Mouse (Mus musculus): ENCODE results near the gene Tbl3. TPM values are rescaled to one million over a fixed set of nuclear protein-coding genes. Genes with fewer than 3 reads are reported as not detected.
A peak's percentile ranks its signal among the peaks of the same experiment; 100 is the strongest.
"Not testable (repeated sequence)": the region's sequence is repeated elsewhere in the genome, so short reads cannot be mapped to it uniquely, and the experiment has no call there.

Tbl3 gene
- polyA plus RNA-seq, 1 experiment from 2014 or later: 21.5 TPM

GRCm38 (mm10) chr17:24669545-24670245, 37.8 kb downstream of the Tbl3 start, which contains the start of gene Zfp598:
Gene Zfp598 (plus strand): TSS chr17:24669687.
- Histone ChIP-seq H3K4me2 (ENCODE audit: low read depth, low read length) (peak within 1 kb of the TSS; percentile 98), H3K27me3 (ENCODE audit: insufficient read depth, low read length) (no peaks in the 10 kb centered on the region), H3K36me3 (replicated peaks; ENCODE audit: insufficient read depth, low read length) (no peaks in the 10 kb centered on the region), H3K9me3 (ENCODE audit: low read length) (no peaks in the 10 kb centered on the region), H3K27ac (ENCODE audit: low read depth) (peak within 1 kb of the TSS; percentile 95), H3K9ac (replicated peaks) (peak within 1 kb of the TSS; percentile 99), H3K4me3 (ENCODE audit: low read depth, low read length) (peak within 1 kb of the TSS; percentile 100), H3K4me1 (ENCODE audit: insufficient read depth) (peaks cover 40% of the 10 kb centered on the region)
- WGBS (ENCODE audit: insufficient replicate concordance): 0% methylated on average over 52 of the region's 80 CpGs
- ATAC-seq: peak; percentile 93
- peak; percentile 97 for DNase-seq
- TF ChIP-seq EP300 (IDR thresholded peaks at IDR 0.05; ENCODE audit: low read depth) (no peak), CTCF (IDR thresholded peaks at IDR 0.05; ENCODE audit: low read depth) (peak; percentile 47)

GRCm38 (mm10) chr17:24669214-24669544, 38.3 kb downstream of the Tbl3 start:
- 6% methylated on average over 15 of the region's 15 CpGs for WGBS (ENCODE audit: insufficient replicate concordance)

DNA sequence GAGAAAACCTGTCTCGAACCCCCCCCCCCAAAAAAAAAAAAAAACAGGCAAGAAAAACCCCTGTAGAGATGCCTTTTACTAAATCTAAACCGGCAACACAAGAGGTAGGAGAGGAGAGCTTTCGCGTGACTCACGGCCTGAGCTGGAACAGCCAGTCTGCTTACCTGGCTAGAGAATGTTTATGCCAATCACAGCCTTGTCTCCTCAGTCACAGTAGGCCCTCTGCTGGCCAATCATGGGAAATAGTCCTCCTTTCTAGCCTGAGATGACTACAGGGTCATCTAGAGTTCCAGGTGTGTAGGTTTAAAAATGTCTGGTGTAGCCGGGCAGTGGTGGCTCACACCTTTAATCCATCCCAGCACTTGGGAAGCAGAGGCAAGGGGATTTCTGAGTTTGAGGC, 40.0 kb downstream of the Tbl3 start:
- Histone ChIP-seq H3K4me3 (ENCODE audit: low read depth, low read length) (no peak overlapping the region), H3K27ac (ENCODE audit: low read depth) (no peak overlapping the region), H3K4me1 (ENCODE audit: insufficient read depth) (peaks cover 30% of the 10 kb centered on the region), H3K27me3 (ENCODE audit: insufficient read depth, low read length) (no peaks in the 10 kb centered on the region), H3K4me2 (ENCODE audit: low read depth, low read length) (no peak overlapping the region), H3K9me3 (ENCODE audit: low read length) (no peaks in the 10 kb centered on the region), H3K9ac (replicated peaks) (no peak overlapping the region), H3K36me3 (replicated peaks; ENCODE audit: insufficient read depth, low read length) (no peaks in the 10 kb centered on the region)
- ATAC-seq: 0 out of 2 replicates have a peak, but pooled peaks have one; percentile 4
- TF ChIP-seq CTCF (IDR thresholded peaks at IDR 0.05; ENCODE audit: low read depth) (peak; percentile 85), EP300 (IDR thresholded peaks at IDR 0.05; ENCODE audit: low read depth) (no peak)
- peak; percentile 66 for DNase-seq
- WGBS (ENCODE audit: insufficient replicate concordance): 18% methylated on average over 6 of the region's 6 CpGs

More at GRCm38 (mm10) chr17:24669214-24669544, 38.3 kb downstream of the Tbl3 start:
- H3K9me3 ChIP-seq (ENCODE audit: low read length); H3K27me3 ChIP-seq (ENCODE audit: insufficient read depth, low read length); H3K36me3 ChIP-seq (replicated peaks; ENCODE audit: insufficient read depth, low read length); DNase-seq: not testable (repeated sequence)
- Histone ChIP-seq H3K4me1 (ENCODE audit: insufficient read depth) (peaks cover 37% of the 10 kb centered on the region), H3K9ac (replicated peaks) (peak overlapping the region; percentile 99), H3K4me3 (ENCODE audit: low read depth, low read length) (peak overlapping the region; percentile 100), H3K4me2 (ENCODE audit: low read depth, low read length) (peak overlapping the region; percentile 98), H3K27ac (ENCODE audit: low read depth) (peak overlapping the region; percentile 95)
- ATAC-seq: peak; percentile 4

- not testable (repeated sequence) for H3K9ac ChIP-seq (replicated peaks); H3K36me3 ChIP-seq (replicated peaks; ENCODE audit: insufficient read depth, low read length); H3K9me3 ChIP-seq (ENCODE audit: low read length); DNase-seq; H3K27ac ChIP-seq (ENCODE audit: low read depth); ATAC-seq; H3K4me3 ChIP-seq (ENCODE audit: low read depth, low read length); H3K4me2 ChIP-seq (ENCODE audit: low read depth, low read length); H3K27me3 ChIP-seq (ENCODE audit: insufficient read depth, low read length)
- peaks cover 26% of the 10 kb centered on the region for H3K4me1 ChIP-seq (ENCODE audit: insufficient read depth)
- 64% methylated on average over 7 of the region's 7 CpGs for WGBS (ENCODE audit: insufficient replicate concordance)
Measured at GRCm38 (mm10) chr17:24667011-24667410, 40.4 kb downstream of the Tbl3 start.

DNA sequence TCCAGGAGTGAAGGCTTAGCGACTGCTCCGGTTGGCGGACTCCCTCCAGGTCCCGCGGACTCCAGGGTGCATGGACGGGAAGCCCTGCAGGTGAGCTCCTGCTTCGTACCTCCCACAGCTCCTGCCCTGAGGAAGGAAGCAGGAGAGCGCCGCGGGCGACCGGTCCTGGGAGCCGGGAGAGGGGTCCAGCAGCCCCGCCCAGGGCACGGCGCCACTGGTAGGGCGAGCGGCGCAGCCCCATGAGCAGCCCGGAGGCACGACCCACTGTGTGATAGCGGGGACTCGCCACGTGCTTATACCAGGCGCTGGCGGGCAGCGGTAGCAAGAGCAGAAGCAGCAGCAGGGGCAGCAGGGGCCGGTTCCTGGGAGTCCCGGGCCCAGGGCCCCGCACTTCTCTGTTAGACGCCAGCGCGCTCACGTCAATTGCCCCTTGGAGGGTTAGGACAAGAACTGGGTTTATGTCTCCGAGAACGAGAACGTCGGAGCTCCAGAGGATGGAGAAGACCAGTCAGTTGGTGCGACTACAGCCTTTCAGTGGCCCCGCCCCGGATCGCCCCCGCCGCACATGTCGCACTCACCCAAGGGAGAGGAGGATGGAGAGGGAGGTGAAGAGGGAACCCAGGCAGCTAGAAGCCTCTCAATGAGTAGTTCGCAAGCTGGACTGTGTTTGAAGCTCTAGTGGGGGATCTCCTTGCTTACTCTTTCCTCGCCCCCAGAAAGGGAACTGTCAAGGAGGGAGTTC, 49.3 kb downstream of the Tbl3 start, which contains the start of gene Npw:
TSS of gene Npw (minus strand) at position 441 of the 742 bp plus-strand sequence.
- no peak for TF ChIP-seq CTCF (IDR thresholded peaks at IDR 0.05; ENCODE audit: low read depth)
- TF ChIP-seq EP300 (IDR thresholded peaks at IDR 0.05; ENCODE audit: low read depth): no peak
- ATAC-seq (peak; percentile 46; the same call in 1 of the 2 replicates), DNase-seq (peak; percentile 45)
- Histone ChIP-seq H3K4me1 (ENCODE audit: insufficient read depth) (peaks cover 12% of the 10 kb centered on the region), H3K4me2 (ENCODE audit: low read depth, low read length) (peak within 1 kb of the TSS; percentile 71), H3K27me3 (ENCODE audit: insufficient read depth, low read length) (peaks cover 27% of the 10 kb centered on the region), H3K9me3 (ENCODE audit: low read length) (no peaks in the 10 kb centered on the region), H3K9ac (replicated peaks) (0 out of 2 replicates have a peak within 1 kb of the TSS, but pooled peaks have one; percentile 34), H3K36me3 (replicated peaks; ENCODE audit: insufficient read depth, low read length) (no peaks in the 10 kb centered on the region), H3K27ac (ENCODE audit: low read depth) (no peak within 1 kb of the TSS), H3K4me3 (ENCODE audit: low read depth, low read length) (peak within 1 kb of the TSS; percentile 35)
- WGBS (ENCODE audit: insufficient replicate concordance): 3% methylated on average over 46 of the region's 47 CpGs

DNA sequence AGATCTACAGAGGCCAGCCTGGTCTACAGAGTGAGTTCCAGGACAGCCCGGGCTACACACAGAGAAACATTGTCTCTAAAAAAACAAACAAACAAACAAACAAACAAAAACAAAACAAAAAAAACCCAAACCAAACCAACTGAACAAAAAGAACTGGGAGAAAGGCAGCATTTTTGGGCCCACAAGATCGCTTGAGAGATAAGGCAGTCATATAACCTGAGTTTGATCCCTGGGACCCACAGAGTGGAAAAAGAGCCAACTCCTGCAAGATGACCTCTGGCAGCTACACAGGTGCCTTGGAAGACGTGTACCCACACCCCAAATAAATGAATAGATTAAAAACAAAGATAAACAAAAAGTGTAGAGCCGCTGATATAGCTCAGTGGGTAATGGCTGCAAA, 52.5 kb downstream of the Tbl3 start:
- ATAC-seq (no peak), DNase-seq (no peak)
- Histone ChIP-seq H3K9ac (replicated peaks) (no peak overlapping the region), H3K4me2 (ENCODE audit: low read depth, low read length) (no peak overlapping the region), H3K4me1 (ENCODE audit: insufficient read depth) (peaks cover 18% of the 10 kb centered on the region), H3K27ac (ENCODE audit: low read depth) (no peak overlapping the region), H3K36me3 (replicated peaks; ENCODE audit: insufficient read depth, low read length) (no peaks in the 10 kb centered on the region), H3K4me3 (ENCODE audit: low read depth, low read length) (no peak overlapping the region), H3K9me3 (ENCODE audit: low read length) (no peaks in the 10 kb centered on the region), H3K27me3 (ENCODE audit: insufficient read depth, low read length) (peaks cover 35% of the 10 kb centered on the region)
- no peak for TF ChIP-seq CTCF (IDR thresholded peaks at IDR 0.05; ENCODE audit: low read depth)
- no peak for TF ChIP-seq EP300 (IDR thresholded peaks at IDR 0.05; ENCODE audit: low read depth)
- 75% methylated on average over 4 of the region's 4 CpGs for WGBS (ENCODE audit: insufficient replicate concordance)

All from liver, postnatal 0 days (tissue).